8 mouse cellular contexts compared by ENCODE assay signal in genomic region chr2:128364161-128364560, GRCm38 (mm10).
DNase-seq lines count a peak whose midpoint lies in the region; ATAC-seq lines count a peak whose summit lies in the region.

No protein-coding gene starts in this region.

- peak overlapping the region; percentile 28; the same call in 1 of the 2 replicates for H3K9ac ChIP-seq in heart, embryonic 11.5 days (ENCODE audit: low read depth, low read length)

- peak; percentile 63 for DNase-seq in ovary, adult 18-20 months (ENCODE audit: low spot score)
- no peak for DNase-seq in ovary, postnatal 10 days (ENCODE audit: low spot score)
- DNase-seq in kidney, postnatal 25 days = peak; percentile 61 to 76
- peak; percentile 69 to 72 for DNase-seq in lung, postnatal 4 days
- DNase-seq in yolk sac, embryonic 10.5 days (ENCODE audit: low spot score) = peak; percentile 78
- no peak for DNase-seq in layer of hippocampus, postnatal 25 days (ENCODE audit: extremely low spot score in 1 of 2, low spot score in 1 of 2)

- peak overlapping the region; percentile 51 for H3K4me2 ChIP-seq in heart, embryonic 11.5 days

- H3K27me3 ChIP-seq in heart, embryonic 11.5 days (ENCODE audit: control insufficient read depth, insufficient read depth, low read length) = no peaks in the 10 kb centered on the region

- 28% methylated on average over 14 of the region's 14 CpGs for WGBS in heart, embryonic 11.5 days (ENCODE audit: insufficient replicate concordance)

- no peaks in the 10 kb centered on the region for H3K36me3 ChIP-seq in heart, embryonic 11.5 days (ENCODE audit: control insufficient read depth, insufficient read depth, low read length)

- 0 out of 2 replicates have a peak, but pooled peaks have one; percentile 11 for ATAC-seq in heart, embryonic 11.5 days (replicated peaks; ENCODE audit: insufficient number of reproducible peaks, low FRiP score, low TSS enrichment)
- no peak for ATAC-seq in erythroid progenitor cell, adult 5-6 weeks (replicated peaks; ENCODE audit: low FRiP score, poor library complexity, severe bottlenecking)

- peak overlapping the region; percentile 50 for H3K27ac ChIP-seq in heart, embryonic 11.5 days (ENCODE audit: low read depth, low read length)

- H3K4me1 ChIP-seq in heart, embryonic 11.5 days (ENCODE audit: control insufficient read depth, insufficient read depth, low read length) = peaks cover 32% of the 10 kb centered on the region

- H3K9me3 ChIP-seq in heart, embryonic 11.5 days (replicated peaks; ENCODE audit: control insufficient read depth, low read length) = 0 out of 2 replicates have a peak, but pooled peaks cover 3% of the 10 kb centered on the region

- peak overlapping the region; percentile 10; the same call in 1 of the 2 replicates for H3K4me3 ChIP-seq in heart, embryonic 11.5 days (ENCODE audit: low read depth, low read length)

Comparison
In these comparisons a context has a peak if more than half of its experiments do, and no peak if none do; other contexts are left out.
1. DNase-seq: peak in ovary, adult 18-20 months (single experiment), kidney, postnatal 25 days (2 of 2), lung, postnatal 4 days (2 of 2) and yolk sac, embryonic 10.5 days (single experiment); none in ovary, postnatal 10 days (single experiment) and layer of hippocampus, postnatal 25 days (0 of 2).